Mouse (Mus musculus) mesoderm, embryonic 11.5 days (tissue): ENCODE measurements around the gene Hyal1.
A peak's percentile ranks its signal among the peaks of the same experiment; 100 is the strongest.
"Not testable (repeated sequence)": the region's sequence is repeated elsewhere in the genome, so short reads cannot be mapped to it uniquely, and the experiment has no call there.

Source experiments
- DNase-seq: peaks from one replicate; pipeline ENCODE4 v3.0.0-alpha.2; 2012; ENCODE audit warnings: low read depth, low spot score

Hyal1 gene

GRCm38 (mm10) chr9:107550491-107551116, 26.1 kb upstream of the Hyal1 start:
- no peak for DNase-seq

- peak; percentile 68 for DNase-seq
Measured at GRCm38 (mm10) chr9:107551117-107551889, 25.4 kb upstream of the Hyal1 start, which contains the start of gene Rassf1. TSS of gene Rassf1 (plus strand) at chr9:107551555.

DNA sequence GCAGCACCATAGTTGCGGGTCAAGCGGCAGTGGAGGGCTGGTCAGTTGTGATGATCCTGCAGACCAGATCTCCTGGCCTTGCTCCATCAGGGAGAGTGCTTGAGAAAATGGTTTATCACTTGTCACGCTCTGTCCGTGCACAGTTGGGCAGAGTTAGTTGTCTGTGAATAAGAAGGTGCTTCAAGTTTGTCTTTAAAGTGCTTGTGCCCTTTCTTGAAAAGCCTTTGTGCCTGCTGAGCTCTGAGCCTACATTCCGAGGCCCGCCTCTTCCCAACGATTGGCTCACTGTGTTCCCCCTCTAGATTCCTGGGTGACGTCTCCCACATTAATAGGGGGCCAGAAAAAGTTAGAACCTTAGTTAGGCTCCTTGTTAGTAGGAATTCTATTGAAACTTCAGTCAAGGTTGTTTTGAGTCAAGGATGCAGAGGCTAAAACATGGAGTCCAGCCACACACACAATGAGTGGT, 24.8 kb upstream of the Hyal1 start:
- no peak for DNase-seq

DNA sequence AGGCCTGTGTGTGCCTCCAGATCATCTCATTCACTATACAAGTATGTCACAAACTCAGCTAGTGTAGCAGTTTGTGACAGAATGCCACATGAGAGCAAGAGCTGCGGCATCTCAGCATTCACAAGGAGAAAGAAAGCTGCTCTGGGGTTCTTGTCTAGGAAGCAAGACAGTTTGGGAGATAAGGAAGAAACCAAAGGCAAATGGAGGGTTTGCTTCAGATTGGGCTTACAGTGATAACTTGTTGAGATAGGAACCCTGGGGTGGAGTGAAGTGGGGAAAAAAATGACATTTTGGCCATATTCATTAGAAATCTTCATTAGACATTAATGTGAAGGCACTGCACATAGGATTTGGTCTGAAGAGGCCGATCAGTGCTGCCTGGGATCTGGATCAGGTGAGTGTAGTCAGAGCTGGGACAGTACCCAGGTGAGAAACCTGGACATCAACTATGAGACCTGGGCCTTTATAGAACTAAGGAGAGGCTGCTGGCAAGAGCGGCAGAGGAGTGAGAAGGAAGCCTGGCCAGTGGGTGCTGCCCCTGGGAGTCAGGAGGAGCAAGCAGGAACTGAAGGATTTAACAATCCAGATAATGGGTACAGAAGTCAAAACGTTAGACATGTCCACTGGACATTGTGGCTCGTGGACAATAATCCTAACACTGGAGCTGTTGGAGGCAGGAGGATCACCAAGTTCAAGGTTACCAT, 23.9 kb upstream of the Hyal1 start:
- DNase-seq = no peak

GRCm38 (mm10) chr9:107553541-107554318, 23.0 kb upstream of the Hyal1 start:
- DNase-seq = no peak

DNA sequence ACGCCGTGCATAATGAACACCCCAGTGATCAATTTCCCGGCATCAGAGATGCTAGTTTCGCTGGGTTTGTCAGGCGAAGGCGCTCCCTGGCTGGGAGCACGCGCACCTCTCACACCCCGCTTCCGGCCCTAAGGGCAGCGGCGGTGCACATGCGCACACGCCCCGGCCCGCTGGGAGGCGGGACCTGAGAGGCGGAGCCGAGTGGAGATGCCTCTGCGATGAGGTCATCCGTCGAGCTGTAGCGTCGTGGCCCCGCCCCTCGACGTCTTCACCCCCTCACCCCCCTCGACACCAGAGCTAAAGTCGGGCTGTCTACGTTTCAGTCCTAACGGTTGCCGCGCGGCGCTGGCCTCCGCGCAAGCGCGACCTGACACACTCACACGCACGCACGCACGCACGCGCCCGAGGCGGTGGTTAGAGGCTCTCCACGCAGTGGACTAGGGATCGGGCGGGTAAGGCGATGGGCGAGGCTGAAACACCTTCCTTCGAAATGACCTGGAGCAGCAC, 22.4 kb upstream of the Hyal1 start:
- peak; percentile 99 for DNase-seq

DNA sequence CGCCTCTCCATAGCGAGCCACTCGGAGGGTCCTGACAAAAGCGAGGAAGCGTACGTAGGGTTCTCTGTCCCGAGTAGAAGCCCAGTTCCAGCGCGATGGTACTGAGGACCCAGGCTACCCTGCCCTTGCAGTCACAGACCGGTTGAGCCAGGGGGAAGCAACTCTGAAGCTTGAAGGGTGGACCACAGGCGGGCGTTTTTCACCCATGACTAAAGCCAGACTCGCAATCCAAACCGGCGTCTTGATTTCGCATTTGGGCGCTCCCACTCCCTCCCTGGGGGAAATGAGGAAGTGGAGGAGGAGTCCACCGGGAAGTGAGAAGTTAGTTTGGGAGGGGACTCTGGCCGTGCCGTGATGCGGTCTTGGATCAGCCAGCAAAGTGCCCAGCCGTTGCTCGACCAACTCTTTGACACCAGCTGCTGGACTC, 21.7 kb upstream of the Hyal1 start:
- DNase-seq = peak; percentile 60

- DNase-seq = no peak
Measured at GRCm38 (mm10) chr9:107555701-107556100, 21.0 kb upstream of the Hyal1 start.

DNA sequence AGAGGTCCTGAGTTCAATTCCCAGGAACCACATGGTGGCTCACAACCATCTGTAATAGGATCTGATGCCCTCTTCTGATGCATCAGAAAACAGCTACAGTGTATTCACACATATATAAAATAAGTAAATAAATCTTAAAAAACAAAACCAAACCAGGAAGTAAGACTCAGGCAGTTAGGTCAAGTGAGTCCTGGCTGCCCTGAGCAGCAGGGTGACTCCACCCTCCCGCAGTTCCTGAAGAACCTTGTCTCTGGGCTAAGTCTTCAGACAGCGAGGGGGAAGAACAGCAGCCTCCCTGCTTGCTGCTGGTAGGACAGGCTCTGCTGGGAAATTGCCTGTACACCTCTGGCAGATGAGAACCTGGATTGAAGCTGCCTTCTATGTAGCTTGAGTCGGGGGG, 20.4 kb upstream of the Hyal1 start:
- no peak for DNase-seq

GRCm38 (mm10) chr9:107563029-107563581, 13.6 kb upstream of the Hyal1 start, which contains the start of gene Tusc2:
TSS of gene Tusc2 (plus strand) at chr9:107563255.
- DNase-seq = peak; percentile 95

- DNase-seq = not testable (repeated sequence)
Measured at GRCm38 (mm10) chr9:107565556-107565955, 11.2 kb upstream of the Hyal1 start.

DNA sequence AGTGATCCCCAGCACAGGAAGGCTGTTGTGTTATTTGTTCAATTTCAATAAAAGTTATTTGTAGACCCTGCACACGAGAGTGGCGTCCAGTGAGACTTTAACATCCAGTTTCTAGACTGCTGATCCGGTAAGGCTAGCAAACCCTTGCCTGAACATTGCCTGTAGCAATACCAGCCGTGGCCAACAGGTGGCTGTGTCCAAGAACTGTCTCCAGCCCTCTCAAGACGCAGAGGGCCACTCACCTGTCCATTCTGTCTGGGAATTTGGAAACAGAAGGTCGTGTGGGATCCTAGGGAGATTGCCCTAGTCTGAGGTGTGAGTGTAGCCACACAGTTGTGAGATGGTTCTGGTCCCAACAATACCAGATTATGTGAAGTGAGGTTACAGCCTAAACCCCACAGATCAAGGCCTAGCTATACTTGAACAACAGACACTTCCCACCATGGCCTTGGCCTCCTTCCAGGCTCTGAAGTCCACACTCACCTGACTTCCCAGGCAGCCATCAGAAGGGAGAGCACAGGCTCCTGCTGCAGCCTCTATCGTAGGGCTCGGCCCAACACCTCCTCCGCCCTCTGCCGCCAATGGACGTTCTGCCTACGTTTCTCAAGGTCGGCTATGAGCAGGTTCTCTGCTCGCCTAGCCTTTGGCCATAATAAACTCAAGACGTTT, 10.6 kb upstream of the Hyal1 start:
- DNase-seq = peak; percentile 76

DNA sequence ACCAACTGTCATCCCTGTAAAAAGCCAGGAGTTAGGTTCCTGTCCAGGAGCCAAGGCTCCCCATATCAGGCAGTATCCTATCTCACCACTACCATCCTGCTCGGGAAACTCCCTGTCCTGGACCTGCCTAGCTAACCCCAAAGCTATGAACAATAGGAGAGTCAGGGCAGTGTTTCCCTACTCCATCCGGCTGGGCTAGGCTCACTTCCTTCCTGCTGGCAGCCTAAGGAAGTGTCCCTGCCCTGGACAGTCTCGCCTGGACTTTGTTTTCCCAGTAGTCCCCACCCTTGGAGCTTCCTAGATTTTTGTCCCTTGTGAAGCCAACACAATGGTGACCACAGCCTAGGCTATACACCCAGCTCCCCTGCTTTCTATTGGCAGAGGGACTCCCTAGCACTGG, 9.9 kb upstream of the Hyal1 start:
- DNase-seq = no peak

DNA sequence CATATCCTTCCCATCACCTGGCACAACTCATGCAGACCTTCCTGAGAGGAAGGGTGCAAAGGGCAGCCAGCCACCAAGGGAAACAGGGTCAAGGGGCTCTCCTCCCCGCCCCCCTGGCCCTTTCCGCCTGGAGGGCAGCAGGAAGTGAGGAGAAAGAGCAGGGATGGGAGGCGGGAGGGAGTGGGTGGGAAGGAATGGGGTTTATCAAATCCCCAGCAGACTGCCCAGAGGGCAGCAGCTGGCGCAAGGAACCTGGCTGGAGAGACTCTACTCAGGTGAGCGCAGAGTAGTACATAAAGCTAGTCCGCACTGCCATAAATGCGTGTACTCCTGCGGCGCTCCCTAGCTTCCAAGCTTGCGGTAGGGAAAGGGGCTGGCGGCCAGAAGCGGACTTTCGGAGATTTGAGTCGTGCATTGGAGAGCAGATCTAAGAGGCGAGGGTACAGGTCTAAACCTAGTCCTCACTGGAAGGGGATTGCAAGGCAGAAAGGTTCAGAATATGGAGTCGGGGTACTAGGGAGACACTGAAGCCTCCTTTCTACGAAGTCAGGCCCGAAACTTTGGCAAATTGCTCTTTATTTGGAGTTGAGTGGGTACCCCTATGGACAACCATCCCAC, 8.9 kb upstream of the Hyal1 start, which contains the start of gene Hyal2:
Gene Hyal2, plus strand, starts transcription at position 244 of the 618 bp plus-strand sequence.
- no peak for DNase-seq

DNA sequence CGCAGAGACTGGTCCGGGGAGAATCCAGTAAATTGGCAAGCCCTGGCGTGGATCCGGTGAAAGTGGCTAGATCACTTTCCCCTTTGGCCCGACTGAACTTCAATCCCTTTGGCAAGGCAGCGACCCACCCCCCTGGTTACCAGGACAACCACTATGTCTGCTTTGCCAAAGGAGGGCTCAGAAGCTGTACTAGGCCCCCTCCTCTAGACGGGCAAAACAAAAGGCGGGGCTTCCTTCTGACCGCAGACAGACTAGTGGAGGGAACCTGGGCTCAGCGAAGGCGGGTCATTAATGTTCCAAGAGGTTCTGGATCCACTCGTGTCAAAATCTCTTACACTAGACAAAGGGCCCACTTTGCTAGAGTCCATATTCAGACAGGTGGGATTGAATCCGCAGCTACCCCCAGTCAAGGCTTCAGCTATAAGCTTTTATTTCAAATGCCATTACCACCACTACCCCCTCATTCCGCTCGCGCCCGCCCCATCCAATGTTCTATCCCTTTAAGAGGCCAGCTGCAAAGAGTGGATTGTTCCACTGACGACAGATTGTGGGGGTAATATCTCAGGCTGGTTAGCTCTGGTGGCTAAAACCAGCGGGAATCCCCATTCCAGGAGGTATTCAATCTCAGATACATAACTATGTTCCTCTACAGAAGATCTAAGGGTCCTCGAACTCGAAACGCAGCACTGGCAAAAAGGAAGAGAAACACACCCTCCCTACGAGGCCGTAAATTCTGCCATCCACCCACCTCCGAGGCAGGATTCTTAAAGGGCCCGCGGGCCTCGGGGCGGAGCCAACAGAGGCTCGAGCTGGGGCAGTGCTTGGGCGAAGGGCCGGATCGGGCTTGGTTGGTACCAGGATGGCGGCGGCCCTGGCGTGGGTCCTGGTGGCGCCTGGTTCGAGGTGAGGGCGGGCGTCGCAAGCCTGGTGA, 8.1 kb upstream of the Hyal1 start:
- peak; percentile 91 for DNase-seq

DNA sequence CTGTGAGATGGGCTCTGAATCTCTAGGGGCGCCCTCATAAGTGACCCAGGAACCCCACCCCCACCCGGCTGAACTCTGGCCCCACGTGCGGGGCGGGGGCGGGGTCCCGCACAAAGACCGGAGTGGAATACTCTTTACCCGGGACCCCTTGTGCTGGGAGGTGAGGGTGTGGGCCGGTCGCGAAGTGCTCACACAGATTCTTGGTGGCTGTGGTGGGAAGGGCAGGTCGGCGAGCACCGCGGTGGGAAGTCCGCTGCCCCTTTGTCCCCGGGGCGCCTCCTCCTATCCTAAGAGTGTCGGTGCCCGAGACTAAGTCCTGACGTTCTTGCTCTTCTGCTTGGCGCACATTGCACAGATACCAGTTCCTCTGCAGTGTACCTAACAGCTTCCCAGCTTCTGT, 7.5 kb upstream of the Hyal1 start:
- DNase-seq = no peak

DNA sequence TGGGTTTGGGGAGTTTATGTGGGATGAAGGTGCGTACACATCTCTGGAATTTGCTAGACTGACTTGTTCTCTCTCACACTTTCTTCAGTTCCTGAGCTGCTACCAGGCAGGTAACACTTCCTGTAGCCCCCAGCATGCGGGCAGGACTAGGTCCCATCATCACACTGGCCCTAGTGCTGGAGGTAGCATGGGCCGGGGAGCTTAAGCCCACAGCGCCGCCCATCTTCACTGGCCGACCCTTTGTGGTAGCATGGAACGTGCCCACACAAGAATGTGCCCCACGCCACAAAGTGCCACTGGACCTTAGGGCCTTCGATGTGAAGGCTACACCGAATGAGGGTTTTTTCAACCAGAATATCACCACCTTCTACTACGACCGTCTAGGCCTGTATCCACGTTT, 6.7 kb upstream of the Hyal1 start:
- DNase-seq = no peak

DNA sequence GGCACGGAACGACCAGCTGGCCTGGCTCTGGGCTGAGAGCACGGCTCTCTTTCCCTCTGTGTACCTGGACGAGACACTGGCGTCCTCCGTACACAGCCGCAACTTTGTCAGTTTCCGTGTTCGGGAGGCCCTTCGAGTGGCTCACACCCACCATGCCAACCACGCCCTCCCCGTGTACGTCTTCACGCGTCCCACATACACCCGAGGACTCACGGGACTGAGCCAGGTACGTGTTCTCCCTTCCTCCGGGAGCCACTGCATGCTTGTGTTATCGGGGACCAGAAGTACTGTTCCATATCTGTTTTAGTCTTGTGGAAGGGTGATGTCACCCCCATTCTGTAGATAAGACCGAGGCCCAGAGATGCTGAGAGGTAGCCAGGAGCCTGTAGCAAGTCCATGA, 5.9 kb upstream of the Hyal1 start:
- DNase-seq = no peak
